Mouse (Mus musculus): ENCODE measurements around the gene Slc9a8. TPM values are rescaled to one million over a fixed set of nuclear protein-coding genes. Genes with fewer than 3 reads are reported as not detected.
A peak's percentile ranks its signal among the peaks of the same experiment; 100 is the strongest.
"Not testable (repeated sequence)": the region's sequence is repeated elsewhere in the genome, so short reads cannot be mapped to it uniquely, and the experiment has no call there.

The Slc9a8 gene
- total RNA-seq, 2 experiments from 2014 or later = 33.2 to 34.5 TPM

DNA sequence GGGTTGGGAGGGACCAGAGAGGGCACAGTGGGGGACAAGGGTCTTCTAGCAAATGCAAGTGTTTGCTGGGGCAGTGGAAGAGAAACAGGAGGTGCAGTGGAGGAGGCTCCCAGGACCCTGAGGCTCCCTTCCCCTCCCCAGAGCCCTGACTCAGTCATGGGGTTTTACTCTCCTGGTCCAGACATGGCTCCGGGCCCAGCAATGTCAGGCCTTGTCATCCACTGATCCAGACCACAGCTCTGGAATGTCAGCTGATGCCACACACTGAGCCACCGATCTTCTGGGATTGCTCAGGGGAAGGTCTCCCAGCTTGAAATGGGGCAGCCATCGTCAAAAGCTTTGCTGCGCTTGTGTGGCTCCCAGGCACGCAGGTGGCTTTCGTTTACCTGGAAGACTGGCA is 34.5 kb upstream of the Slc9a8 start:
- TF ChIP-seq CTCF (conservative IDR thresholded peaks at IDR 0.05) = no peak
- Histone ChIP-seq H3K27ac (no peak overlapping the region), H3K4me3 (no peak overlapping the region)
- no peak for DNase-seq (ENCODE audit: low spot score in 2 of 2)

DNA sequence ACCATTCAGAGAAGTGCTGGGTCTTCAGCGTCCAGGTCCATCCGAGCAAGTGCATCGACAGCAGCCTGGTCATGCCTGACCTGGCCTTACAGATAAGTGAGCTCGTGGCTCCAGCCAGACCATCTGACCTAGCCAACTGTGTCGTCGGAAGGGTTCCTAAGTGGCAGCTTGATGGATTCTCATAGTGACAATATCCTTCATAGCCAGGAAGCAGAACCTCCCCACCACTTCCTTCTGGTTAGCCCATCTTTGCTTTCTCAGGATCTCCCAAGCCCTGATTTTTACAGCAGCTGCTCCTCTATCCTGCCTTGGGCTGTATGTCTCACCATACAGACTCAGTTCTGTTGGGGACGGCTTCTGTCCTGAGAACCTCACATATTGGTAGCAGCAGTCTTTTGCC is 27.1 kb upstream of the Slc9a8 start:
- Histone ChIP-seq H3K4me3 (no peak overlapping the region), H3K27ac (no peak overlapping the region)
- TF ChIP-seq CTCF (conservative IDR thresholded peaks at IDR 0.05) = no peak
- DNase-seq (ENCODE audit: low spot score in 2 of 2) = no peak

DNA sequence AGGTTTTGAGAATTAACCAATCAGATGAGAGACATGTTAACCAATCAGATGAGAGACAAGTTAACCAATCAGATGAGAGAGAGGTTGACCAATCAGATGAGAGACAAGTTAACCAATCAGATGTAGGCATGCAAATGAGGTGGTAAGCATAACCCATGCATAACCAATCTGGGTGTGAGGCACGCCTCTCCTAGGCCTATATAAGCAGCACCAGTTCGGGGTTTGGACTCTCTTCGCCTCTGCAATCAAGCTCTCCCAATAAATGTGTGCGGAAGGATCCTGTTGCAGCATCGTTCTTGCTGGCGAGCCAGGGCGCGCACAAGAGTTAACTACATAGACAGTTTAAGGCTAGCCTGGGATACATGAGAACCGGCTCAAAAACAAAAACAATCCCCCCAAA is 25.1 kb upstream of the Slc9a8 start:
- H3K27ac ChIP-seq; H3K4me3 ChIP-seq; DNase-seq (ENCODE audit: low spot score in 2 of 2): not testable (repeated sequence)

DNA sequence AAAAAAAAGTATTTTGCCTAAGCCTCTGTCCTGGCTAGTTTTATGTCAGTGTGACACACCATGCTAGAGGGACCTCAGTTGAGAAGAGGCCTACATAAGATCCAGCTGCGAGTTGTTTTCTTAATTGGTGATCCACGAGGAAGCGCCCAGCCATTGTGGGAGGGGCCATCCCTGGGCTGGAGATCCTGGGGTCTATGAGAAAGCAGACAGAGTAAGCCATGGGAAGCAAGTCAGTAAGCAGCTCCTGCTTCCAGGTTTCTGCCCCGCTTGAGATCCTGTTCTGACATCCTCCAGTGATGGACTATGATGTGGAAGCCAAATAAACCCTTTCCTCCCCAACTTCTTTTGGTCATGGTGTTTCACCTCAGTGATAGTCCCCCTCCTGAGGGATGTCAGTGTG is 22.5 kb upstream of the Slc9a8 start:
- no peak overlapping the region for H3K27ac ChIP-seq
- H3K4me3 ChIP-seq = no peak overlapping the region
- no peak for DNase-seq (ENCODE audit: low spot score in 2 of 2)
- TF ChIP-seq CTCF (conservative IDR thresholded peaks at IDR 0.05) = no peak

DNA sequence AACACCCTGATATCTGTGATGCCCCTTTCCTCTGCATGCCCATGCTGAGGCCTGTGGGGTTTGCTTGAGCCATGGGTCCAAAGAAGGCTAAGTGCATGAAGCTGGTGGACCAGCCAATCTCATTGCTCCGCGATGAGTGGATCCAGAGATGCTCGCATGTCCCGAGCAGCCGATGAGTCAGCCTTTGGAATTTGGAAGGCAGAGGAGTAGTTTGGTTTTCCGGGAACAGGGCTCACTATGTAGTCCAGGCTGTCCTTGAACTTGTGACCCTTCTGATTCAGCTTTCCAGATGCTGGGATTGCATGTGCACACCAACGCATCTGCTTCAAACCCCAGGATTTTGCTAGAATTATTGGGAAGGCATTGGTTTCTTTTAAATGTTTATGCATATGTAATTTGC is 21.9 kb upstream of the Slc9a8 start:
- Histone ChIP-seq H3K27ac (no peak overlapping the region), H3K4me3 (no peak overlapping the region)
- TF ChIP-seq CTCF (conservative IDR thresholded peaks at IDR 0.05) = no peak
- DNase-seq (ENCODE audit: low spot score in 2 of 2) = no peak

DNA sequence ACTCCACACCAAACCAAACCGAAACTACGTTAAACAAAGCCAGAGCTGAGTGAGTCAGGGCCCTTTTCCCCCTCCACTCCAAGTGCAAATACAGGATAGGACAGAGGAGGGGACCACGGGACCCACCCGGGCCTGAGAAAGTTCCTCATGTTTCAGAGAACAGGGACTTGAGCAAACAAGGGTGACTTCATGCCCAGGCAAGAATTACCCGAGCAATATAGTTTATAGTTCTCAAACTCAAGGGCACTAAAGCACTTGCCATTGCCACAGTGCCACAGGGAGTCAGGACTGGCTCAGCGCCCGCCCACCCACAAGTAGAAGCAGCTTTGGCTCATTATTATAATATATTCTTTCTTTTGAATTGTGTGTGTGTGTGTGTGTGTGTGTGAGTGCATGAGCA is 18.4 kb upstream of the Slc9a8 start:
- no peak for TF ChIP-seq CTCF (conservative IDR thresholded peaks at IDR 0.05)
- Histone ChIP-seq H3K4me3 (no peak overlapping the region), H3K27ac (no peak overlapping the region)
- DNase-seq (ENCODE audit: low spot score in 2 of 2) = no peak

DNA sequence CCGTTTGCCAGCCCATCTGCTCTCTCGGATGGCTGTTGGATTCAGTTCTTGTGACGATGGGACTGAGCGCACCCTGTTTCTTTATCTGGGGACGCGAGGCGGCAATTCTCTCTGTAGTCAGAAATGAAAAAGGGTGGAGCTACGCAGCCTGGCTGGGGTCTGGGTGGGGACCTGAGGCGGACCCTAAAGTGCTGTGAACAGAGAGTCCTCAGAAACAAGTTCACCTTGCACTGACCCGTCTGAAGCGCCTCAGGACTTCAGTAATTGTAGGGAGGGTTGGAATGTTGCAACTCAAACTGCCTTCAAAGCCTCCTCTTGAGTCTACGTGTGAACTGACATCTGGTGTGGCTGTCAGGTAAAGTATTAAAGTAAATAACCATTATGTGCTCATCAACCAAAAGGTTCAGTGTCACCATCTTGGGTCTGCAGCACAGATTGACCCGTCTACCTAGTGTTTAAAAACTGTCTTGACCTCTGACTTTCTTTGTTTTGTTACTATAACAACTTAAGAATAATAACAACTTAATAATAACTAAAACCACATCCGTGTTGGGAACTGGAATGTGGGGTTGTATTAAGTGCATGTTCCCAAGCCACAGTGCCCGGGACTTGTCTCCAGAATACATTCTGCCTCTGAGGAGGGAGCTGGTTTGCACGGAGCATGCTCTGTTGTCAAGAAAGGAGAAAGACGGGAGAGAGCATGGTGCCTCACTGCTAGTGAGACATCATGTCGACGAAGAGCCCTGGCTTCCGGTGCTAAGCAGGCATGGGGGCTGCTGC is 16.2 kb upstream of the Slc9a8 start:
- H3K4me3 ChIP-seq = no peak overlapping the region
- no peak for DNase-seq (ENCODE audit: low spot score in 2 of 2)
- no peak overlapping the region for H3K27ac ChIP-seq
- no peak for TF ChIP-seq CTCF (conservative IDR thresholded peaks at IDR 0.05)

DNA sequence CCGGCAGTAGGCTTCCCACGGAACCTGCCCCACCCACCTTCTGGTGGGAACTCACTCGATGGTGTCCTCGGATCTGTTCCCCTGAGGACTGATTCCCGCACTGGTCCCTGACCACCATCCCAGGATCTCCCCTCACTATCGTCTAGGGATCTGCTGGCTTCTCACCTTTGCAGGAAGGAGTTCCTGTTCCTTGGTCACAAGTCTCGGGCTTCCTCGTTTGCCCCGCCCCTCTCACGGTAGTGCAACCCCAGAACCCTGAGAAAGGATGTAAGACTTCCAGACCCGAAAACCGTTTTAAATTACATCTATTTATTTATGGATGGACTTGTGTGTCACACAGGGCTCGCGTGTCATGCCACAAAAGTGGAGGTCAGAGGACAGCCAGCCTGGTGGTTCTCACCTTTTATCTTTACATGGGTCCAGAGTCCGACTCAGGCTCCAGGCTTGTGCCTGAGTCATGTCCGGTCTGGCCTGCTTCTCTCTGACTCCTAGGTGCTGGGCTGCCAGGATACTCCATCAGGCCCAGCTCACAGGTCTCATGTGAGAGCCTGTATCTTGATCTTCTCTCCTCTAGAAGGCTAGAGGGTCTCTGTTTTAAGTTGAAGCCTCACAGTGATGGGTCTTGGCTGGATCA is 14.1 kb upstream of the Slc9a8 start:
- no peak overlapping the region for H3K4me3 ChIP-seq
- no peak for TF ChIP-seq CTCF (conservative IDR thresholded peaks at IDR 0.05)
- H3K27ac ChIP-seq = no peak overlapping the region
- no peak for DNase-seq (ENCODE audit: low spot score in 2 of 2)

DNA sequence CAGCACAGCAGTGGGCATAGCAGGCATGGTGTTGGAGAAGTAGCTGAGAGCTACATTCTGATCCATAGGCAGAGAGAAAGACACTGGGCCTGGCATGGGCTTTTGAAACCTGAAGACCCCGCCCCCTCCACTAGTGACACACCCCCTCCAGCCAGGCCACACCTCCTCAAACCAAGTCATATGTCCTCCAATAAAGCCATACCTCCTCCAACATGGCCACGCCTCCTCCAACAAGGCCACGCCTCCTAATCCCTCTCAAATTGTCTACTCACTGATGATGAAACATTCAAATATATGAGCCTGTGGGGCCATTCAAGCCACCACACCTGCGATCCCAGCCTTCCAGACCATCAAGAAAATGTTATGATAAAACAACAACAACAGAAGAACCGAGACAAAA is 7.1 kb upstream of the Slc9a8 start:
- TF ChIP-seq CTCF (conservative IDR thresholded peaks at IDR 0.05) = no peak
- Histone ChIP-seq H3K27ac (no peak overlapping the region), H3K4me3 (no peak overlapping the region)
- no peak for DNase-seq (ENCODE audit: low spot score in 2 of 2)

DNA sequence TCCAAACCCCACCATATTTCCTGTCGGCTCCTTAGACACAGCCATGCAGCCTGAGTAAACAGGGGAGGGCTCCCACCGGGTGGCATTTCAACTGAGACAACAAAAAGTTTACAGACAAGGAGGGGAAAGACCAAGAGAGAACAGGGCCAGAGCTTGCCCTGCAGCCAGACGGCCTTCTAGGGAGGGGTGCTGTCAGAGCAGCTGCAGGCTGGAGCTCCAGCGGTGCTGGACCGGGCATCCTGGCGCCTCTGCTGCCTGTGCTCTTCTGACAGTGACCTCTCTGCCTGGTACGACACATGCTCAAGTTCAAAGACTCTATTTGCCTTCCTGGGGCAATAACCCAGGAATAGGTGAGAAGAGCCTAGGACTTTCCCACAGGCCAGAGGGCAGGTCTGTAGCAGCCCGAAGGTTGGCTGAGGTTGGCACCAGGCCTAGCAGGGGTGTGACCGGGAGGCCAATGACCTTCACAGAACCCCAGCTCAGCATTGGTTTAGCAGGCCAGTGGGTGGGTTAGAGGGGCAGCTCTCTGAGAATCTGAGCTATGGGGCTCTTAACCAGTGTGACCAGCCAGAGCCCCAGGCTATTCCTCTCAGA is 5.4 kb upstream of the Slc9a8 start:
- Histone ChIP-seq H3K27ac (no peak overlapping the region), H3K4me3 (no peak overlapping the region)
- no peak for TF ChIP-seq CTCF (conservative IDR thresholded peaks at IDR 0.05)
- no peak for DNase-seq (ENCODE audit: low spot score in 2 of 2)

DNA sequence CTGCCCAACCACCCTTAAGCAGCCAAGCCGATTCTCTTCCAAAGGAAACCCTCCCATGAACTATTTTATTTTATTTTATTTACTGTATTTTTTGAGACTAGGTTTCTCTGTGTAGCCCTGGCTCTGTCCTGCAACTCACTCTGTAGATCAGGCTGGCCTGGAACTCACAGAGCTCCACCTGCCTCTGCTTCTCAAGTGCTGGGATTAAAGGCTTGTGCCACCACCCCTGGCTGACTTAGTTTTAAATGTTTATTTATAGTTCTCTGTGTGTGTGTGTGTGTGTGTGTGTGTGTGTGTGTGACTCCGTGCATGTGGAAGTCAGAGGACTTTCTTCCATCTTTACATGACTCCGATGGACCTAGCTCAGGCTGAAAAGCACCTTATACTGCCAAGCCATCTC is 4.5 kb upstream of the Slc9a8 start:
- TF ChIP-seq CTCF (conservative IDR thresholded peaks at IDR 0.05) = no peak
- Histone ChIP-seq H3K4me3 (no peak overlapping the region), H3K27ac (no peak overlapping the region)
- DNase-seq (ENCODE audit: low spot score in 2 of 2) = no peak

DNA sequence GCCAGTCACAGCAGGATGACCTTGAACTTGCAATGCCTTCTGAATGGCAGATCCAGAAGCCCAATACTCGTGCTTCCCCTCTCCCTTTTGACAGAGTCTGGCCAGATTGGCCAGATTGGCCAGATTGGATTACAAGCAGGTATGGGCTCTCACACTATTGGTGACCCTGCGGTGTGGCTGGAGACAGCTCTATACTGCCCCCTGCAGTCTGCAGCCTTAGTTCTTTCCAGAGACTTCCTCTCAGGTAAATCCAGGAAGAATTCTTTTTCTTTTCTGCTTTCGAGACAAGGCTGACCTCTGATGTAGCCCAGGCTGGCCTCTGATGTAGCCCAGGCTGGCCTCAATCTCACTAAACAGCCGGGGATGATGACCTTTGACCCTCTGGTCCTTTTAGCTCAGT is 3.8 kb upstream of the Slc9a8 start:
- Histone ChIP-seq H3K27ac (no peak overlapping the region), H3K4me3 (no peak overlapping the region)
- peak; percentile 96 for TF ChIP-seq CTCF (conservative IDR thresholded peaks at IDR 0.05)
- DNase-seq (ENCODE audit: low spot score in 2 of 2) = peak in 1 of 2 experiments; percentile 76

DNA sequence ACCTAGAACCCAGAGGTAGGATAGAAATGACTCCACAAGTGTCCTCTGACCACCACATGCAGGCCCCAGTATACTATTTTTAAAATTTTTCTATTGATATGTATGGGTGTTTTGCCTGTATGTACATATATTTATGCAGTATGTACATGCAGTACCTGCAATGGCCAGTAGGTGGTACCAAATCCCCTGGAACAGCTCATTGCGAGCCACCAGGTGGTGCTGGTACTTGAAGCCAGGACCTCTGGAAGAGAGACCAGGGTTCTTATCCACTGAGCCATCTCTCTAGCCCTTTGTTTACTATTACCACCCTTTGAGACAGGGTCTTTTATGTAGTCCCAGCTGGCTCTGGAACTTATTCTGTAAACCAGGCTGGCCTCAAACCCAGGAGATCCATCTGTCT is 2.3 kb upstream of the Slc9a8 start:
- TF ChIP-seq CTCF (conservative IDR thresholded peaks at IDR 0.05) = peak; percentile 92

DNA sequence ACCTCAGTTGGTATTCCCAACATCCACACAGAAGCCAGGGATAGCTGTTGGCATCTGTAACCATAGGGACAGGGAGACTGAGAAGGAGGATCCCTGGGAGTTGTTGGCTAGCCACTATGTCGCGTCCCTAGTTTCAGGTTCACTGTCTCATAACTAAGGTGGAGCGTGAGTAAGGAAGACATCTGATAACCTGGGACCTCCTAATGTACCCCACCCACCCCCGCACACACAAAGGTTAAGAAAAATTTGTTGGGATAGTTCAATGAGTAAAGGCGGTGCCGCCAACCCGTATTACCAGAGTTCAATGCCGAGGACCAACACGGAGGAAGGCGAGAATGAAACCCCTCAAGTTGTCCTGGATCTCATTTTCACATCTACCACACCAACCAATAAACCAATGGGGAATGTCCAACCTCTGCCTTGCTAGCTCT is 686 bp upstream of the Slc9a8 start:
- DNase-seq (ENCODE audit: low spot score in 2 of 2) = no peak
- peak overlapping the region; percentile 89 for H3K4me3 ChIP-seq
- TF ChIP-seq CTCF (conservative IDR thresholded peaks at IDR 0.05) = no peak
- peak overlapping the region; percentile 100 for H3K27ac ChIP-seq

More for the DNA sequence above, 2.3 kb upstream of the Slc9a8 start:
- DNase-seq (ENCODE audit: low spot score in 2 of 2) = peak in 1 of 2 experiments; percentile 48
- H3K4me3 ChIP-seq = no peak overlapping the region
- H3K27ac ChIP-seq = no peak overlapping the region
